In the genomic region with DNA sequence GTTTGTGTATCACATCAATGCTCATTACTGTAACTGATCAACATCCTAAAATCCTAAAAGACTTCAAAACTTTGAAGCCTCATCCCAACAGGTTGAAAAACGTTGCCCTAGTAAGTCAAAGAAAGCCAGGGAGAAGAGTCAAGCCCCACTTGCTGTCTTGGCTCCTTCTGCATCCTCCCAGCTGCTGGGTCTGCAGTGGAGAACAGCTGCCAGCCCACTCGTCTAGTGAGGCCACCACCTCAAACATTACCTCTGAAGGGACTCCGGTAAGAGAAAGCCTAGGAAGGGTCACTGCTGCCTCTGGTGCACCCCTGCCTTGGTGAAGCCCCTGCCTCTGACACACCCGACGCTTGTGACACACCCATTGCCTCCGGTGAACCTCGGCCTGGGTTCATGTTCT, we compare ENCODE assay signal across 32 mouse cellular contexts.
"Had no signal": no experiment of that assay in that cellular context is flagged by ENCODE, and none has a peak within 500 bp of the region (broad histone marks: within the 10 kb centered on the region; RNA-seq: fewer than 3 reads in every experiment).

No protein-coding gene starts in this region.

- H3K4me2 ChIP-seq: heart, embryonic 11.5 days; heart, embryonic 12.5 days; heart, embryonic 13.5 days; heart, embryonic 15.5 days; hindbrain, embryonic 12.5 days; hindbrain, embryonic 13.5 days; hindbrain, embryonic 14.5 days; hindbrain, embryonic 15.5 days; intestine, embryonic 15.5 days; kidney, embryonic 15.5 days had no signal

- H3K4me1 ChIP-seq: heart, embryonic 10.5 days; heart, embryonic 12.5 days; heart, embryonic 13.5 days; heart, embryonic 15.5 days; hindbrain, embryonic 10.5 days; hindbrain, embryonic 12.5 days; hindbrain, embryonic 13.5 days; hindbrain, embryonic 15.5 days; intestine, embryonic 15.5 days; kidney, embryonic 15.5 days had no signal

- H3K27me3 ChIP-seq: heart, embryonic 12.5 days; heart, embryonic 13.5 days; heart, embryonic 15.5 days; hindbrain, embryonic 12.5 days; hindbrain, embryonic 13.5 days; hindbrain, embryonic 15.5 days; intestine, embryonic 15.5 days; kidney, embryonic 15.5 days had no signal

- ATAC-seq: hindbrain, postnatal 0 days; inflammation-experienced regulatory T-cells, adult 6 months; intestine, embryonic 15.5 days; intestine, embryonic 16.5 days; intestine, postnatal 0 days had no signal

- H3K9ac ChIP-seq: heart, embryonic 12.5 days; heart, embryonic 13.5 days; heart, embryonic 15.5 days; hindbrain, embryonic 12.5 days; hindbrain, embryonic 13.5 days; hindbrain, embryonic 14.5 days; hindbrain, embryonic 15.5 days; intestine, embryonic 15.5 days; kidney, embryonic 15.5 days had no signal

- H3K9me3 ChIP-seq: heart, embryonic 10.5 days; heart, embryonic 12.5 days; heart, embryonic 13.5 days; heart, embryonic 15.5 days; hindbrain, embryonic 10.5 days; hindbrain, embryonic 12.5 days; hindbrain, embryonic 13.5 days; hindbrain, embryonic 15.5 days; intestine, embryonic 15.5 days; kidney, embryonic 15.5 days had no signal

- H3K4me3 ChIP-seq: heart, embryonic 10.5 days; heart, embryonic 12.5 days; heart, embryonic 13.5 days; heart, embryonic 15.5 days; hindbrain, embryonic 10.5 days; hindbrain, embryonic 12.5 days; hindbrain, embryonic 13.5 days; hindbrain, embryonic 15.5 days; intestine, embryonic 15.5 days; kidney, embryonic 15.5 days; layer of hippocampus, adult 2 months had no signal

- DNase-seq: heart, postnatal 10 days; heart, postnatal 14 days; heart, postnatal 36 days; heart, postnatal 4 days; kidney, adult 11 months; kidney, adult 18-20 months; kidney, adult 2 months; kidney, adult 8-10 months; kidney, adult 9 months; kidney, postnatal 10 days; kidney, postnatal 14 days; kidney, postnatal 25 days; kidney, postnatal 36 days; kidney, postnatal 4 days had no signal

- H3K27ac ChIP-seq: heart, embryonic 10.5 days; heart, embryonic 13.5 days; heart, embryonic 15.5 days; hindbrain, embryonic 10.5 days; hindbrain, embryonic 12.5 days; hindbrain, embryonic 13.5 days; hindbrain, embryonic 14.5 days; hindbrain, embryonic 15.5 days; hindbrain, postnatal 0 days; intestine, embryonic 15.5 days; kidney, embryonic 15.5 days; kidney, postnatal 0 days; layer of hippocampus, adult 2 months had no signal

- H3K36me3 ChIP-seq: heart, embryonic 10.5 days; heart, embryonic 12.5 days; heart, embryonic 13.5 days; heart, embryonic 15.5 days; hindbrain, embryonic 10.5 days; hindbrain, embryonic 12.5 days; hindbrain, embryonic 13.5 days; hindbrain, embryonic 15.5 days; intestine, embryonic 15.5 days; kidney, embryonic 15.5 days had no signal
